Mouse (Mus musculus) MEL (cell line): ENCODE data around the gene Casz1. TPM values are rescaled to one million over a fixed set of nuclear protein-coding genes. Genes with fewer than 3 reads are reported as not detected.

Experiments used
- DNase-seq: peaks from one replicate; pipeline ENCODE4 v3.0.0; 2011; ENCODE audit warnings: low read depth, low spot score
- H3K27ac ChIP-seq: 2 replicates; pipeline ENCODE4 v1.5.1; 2012; ENCODE audit warnings: low read depth, mild to moderate bottlenecking, control low read depth, low read length, moderate library complexity; ENCODE audit not compliant: control insufficient read depth
- H3K27me3 ChIP-seq, 2 experiments: fragments of 150-350 bp in 1 of 2; sonication (generic) in 1 of 2; 2 replicates each; pipeline ENCODE4 v1.6.1; 2012; ENCODE audit warnings: low read length in 2 of 2, mild to moderate bottlenecking in 2 of 2, improper control_type of control experiment in 1 of 2, moderate library complexity in 1 of 2; ENCODE audit not compliant: insufficient read depth in 2 of 2, control insufficient read depth in 1 of 2
- H3K36me3 ChIP-seq, 2 experiments: 2 replicates each; pipeline ENCODE4 v1.6.1; 2012 to 2014; ENCODE audit warnings: low read length in 2 of 2, improper control_type of control experiment in 1 of 2, inconsistent platforms in 1 of 2, mild to moderate bottlenecking in 1 of 2; ENCODE audit not compliant: insufficient read depth in 2 of 2, control insufficient read depth in 1 of 2
- H3K4me1 ChIP-seq, 2 experiments: fragments of 150-350 bp in 1 of 2; sonication (generic) in 1 of 2; 2 replicates each; pipeline ENCODE4 v1.6.1; 2012; ENCODE audit warnings: low read length in 2 of 2, improper control_type of control experiment in 1 of 2, mild to moderate bottlenecking in 1 of 2; ENCODE audit not compliant: insufficient read depth in 2 of 2, control insufficient read depth in 1 of 2
- H3K4me3 ChIP-seq, 2 experiments: fragments of 150-350 bp in 1 of 2; sonication (generic) in 1 of 2; 2 replicates each; pipeline ENCODE4 v1.5.1; 2012; ENCODE audit warnings: low read depth in 2 of 2, low read length in 2 of 2, mild to moderate bottlenecking in 2 of 2, moderate library complexity in 2 of 2, control low read depth in 1 of 2, improper control_type of control experiment in 1 of 2; ENCODE audit not compliant: control insufficient read depth in 1 of 2, insufficient read depth in 1 of 2
- H3K79me2 ChIP-seq: 2 replicates; pipeline ENCODE4 v1.6.1; 2012; ENCODE audit warnings: mild to moderate bottlenecking, low read length, moderate library complexity; ENCODE audit not compliant: control insufficient read depth, poor library complexity, insufficient read depth
- H3K9ac ChIP-seq: 2 replicates; pipeline ENCODE4 v1.6.1; 2012; ENCODE audit warnings: low read depth, mild to moderate bottlenecking, control low read depth, low read length, moderate library complexity; ENCODE audit not compliant: control insufficient read depth, poor library complexity, severe bottlenecking
- H3K9me3 ChIP-seq: fragments of 150-350 bp; sonication (generic); replicated peaks from 2 replicates; pipeline ENCODE4 v1.6.1; 2012; ENCODE audit warnings: mild to moderate bottlenecking, low read length, improper control_type of control experiment, moderate library complexity; ENCODE audit not compliant: insufficient read depth
- BHLHE40 ChIP-seq: IDR thresholded peaks from 2 replicates; pipeline ENCODE4 v1.6.1; 2012; ENCODE audit warnings: low read depth, mild to moderate bottlenecking, inconsistent platforms, low read length, improper control_type of control experiment, borderline replicate concordance
- CHD1 ChIP-seq: IDR thresholded peaks from 2 replicates; pipeline ENCODE4 v1.6.1; 2012; ENCODE audit warnings: low read depth, mild to moderate bottlenecking, inconsistent platforms, low read length, improper control_type of control experiment
- CHD2 ChIP-seq: IDR thresholded peaks from 2 replicates; pipeline ENCODE4 v1.6.1; 2011; ENCODE audit warnings: low read length, improper control_type of control experiment
- ELF1 ChIP-seq: IDR thresholded peaks from 2 replicates; pipeline ENCODE4 v1.6.1; 2014; ENCODE audit warnings: low read depth, mild to moderate bottlenecking, inconsistent platforms, low read length, improper control_type of control experiment, moderate library complexity
- EP300 ChIP-seq, 2 experiments: IDR thresholded peaks; 2 replicates each; pipeline ENCODE4 v1.6.1; 2011; ENCODE audit warnings: improper control_type of control experiment in 2 of 2, low read length in 2 of 2, low read depth in 1 of 2, mild to moderate bottlenecking in 1 of 2
- HCFC1 ChIP-seq: IDR thresholded peaks from 2 replicates; pipeline ENCODE4 v1.6.1; 2012; ENCODE audit warnings: low read depth, mild to moderate bottlenecking, inconsistent platforms, low read length, improper control_type of control experiment, moderate library complexity
- JUND ChIP-seq: IDR thresholded peaks from 2 replicates; pipeline ENCODE4 v1.6.1; 2011; ENCODE audit warnings: low read depth, mild to moderate bottlenecking, improper control_type of control experiment, low read length
- KAT2A ChIP-seq: conservative IDR thresholded peaks from 2 replicates; pipeline ENCODE4 v1.6.1; 2012; ENCODE audit warnings: low read depth, low read length, improper control_type of control experiment, inconsistent platforms
- MAFK ChIP-seq: IDR thresholded peaks from 2 replicates; pipeline ENCODE4 v1.6.1; 2011; ENCODE audit warnings: low read depth, mild to moderate bottlenecking, low read length, improper control_type of control experiment, borderline replicate concordance
- MAZ ChIP-seq: IDR thresholded peaks from 2 replicates; pipeline ENCODE4 v1.6.1; 2012; ENCODE audit warnings: low read depth, mild to moderate bottlenecking, inconsistent platforms, low read length, improper control_type of control experiment
- MYC ChIP-seq: IDR thresholded peaks from 2 replicates; pipeline ENCODE4 v1.6.1; 2011; ENCODE audit warnings: low read depth, mild to moderate bottlenecking, low read length, improper control_type of control experiment, moderate library complexity
- NRF1 ChIP-seq: IDR thresholded peaks from 2 replicates; pipeline ENCODE4 v1.6.1; 2014; ENCODE audit warnings: low read depth, mild to moderate bottlenecking, inconsistent platforms, low read length, improper control_type of control experiment, moderate library complexity; ENCODE audit not compliant: poor library complexity, insufficient read depth, severe bottlenecking
- POLR2AphosphoS2 ChIP-seq: IDR thresholded peaks from 2 replicates; pipeline ENCODE4 v1.6.1; 2011; ENCODE audit warnings: low read length, improper control_type of control experiment
- POLR2AphosphoS5 ChIP-seq: IDR thresholded peaks from 2 replicates; pipeline ENCODE4 v1.6.1; 2012; ENCODE audit warnings: low read depth, borderline replicate concordance, mild to moderate bottlenecking, inconsistent platforms, low read length, moderate library complexity, mixed read lengths
- RAD21 ChIP-seq: IDR thresholded peaks from 2 replicates; pipeline ENCODE4 v1.6.1; 2011; ENCODE audit warnings: mild to moderate bottlenecking, low read depth, low read length, improper control_type of control experiment
- SMC3 ChIP-seq: IDR thresholded peaks from 2 replicates; pipeline ENCODE4 v1.6.1; 2011; ENCODE audit warnings: low read depth, low read length, improper control_type of control experiment
- TAL1 ChIP-seq: IDR thresholded peaks from 2 replicates; pipeline ENCODE4 v1.6.1; 2012; ENCODE audit warnings: mild to moderate bottlenecking, inconsistent platforms, low read length, moderate library complexity, mixed read lengths
- TBP ChIP-seq: IDR thresholded peaks from 2 replicates; pipeline ENCODE4 v1.8.0; 2011; ENCODE audit warnings: low read depth, low read length, improper control_type of control experiment
- UBTF ChIP-seq: IDR thresholded peaks from 2 replicates; pipeline ENCODE4 v1.6.1; 2012; ENCODE audit warnings: low read depth, mild to moderate bottlenecking, inconsistent platforms, low read length, improper control_type of control experiment, moderate library complexity, borderline replicate concordance; ENCODE audit not compliant: insufficient read depth
- USF1 ChIP-seq: IDR thresholded peaks from 2 replicates; pipeline ENCODE4 v1.6.1; 2014; ENCODE audit warnings: low read depth, mild to moderate bottlenecking, inconsistent platforms, low read length, improper control_type of control experiment, moderate library complexity
- USF2 ChIP-seq, 2 experiments: IDR thresholded peaks; 2 replicates each; pipeline ENCODE4 v1.6.1; 2011 to 2012; ENCODE audit warnings: improper control_type of control experiment in 2 of 2, low read length in 2 of 2, borderline replicate concordance in 1 of 2, inconsistent platforms in 1 of 2, low read depth in 1 of 2, mild to moderate bottlenecking in 1 of 2; ENCODE audit not compliant: insufficient read depth in 1 of 2
- ZC3H11A ChIP-seq: IDR thresholded peaks from 2 replicates; pipeline ENCODE4 v1.6.1; 2012; ENCODE audit warnings: low read depth, mild to moderate bottlenecking, inconsistent platforms, low read length, improper control_type of control experiment
- polyA plus RNA-seq, 2 experiments: library from polyadenylated mRNA; stranded (reverse) in 1 of 2; unstranded in 1 of 2; fragments of >175 nt in 1 of 2; fragments of >200 nt in 1 of 2; gene quantifications; 2 replicates each; pipeline versions ENCODE4 v1.2.1 to v1.2.4; 2012; ENCODE audit warnings: low replicate concordance in 2 of 2, low read depth in 1 of 2; ENCODE audit not compliant: insufficient read length in 2 of 2, insufficient read depth in 1 of 2, missing spikeins in 1 of 2
- total RNA-seq: library from RNA; depleted of rRNA; stranded (reverse); fragments of 300-350 nt; gene quantifications from 2 replicates; pipeline ENCODE4 v1.2.3, GENCODE M21; 2012

Gene Casz1
- total and polyA plus RNA-seq, 3 experiments: 1.3 to 3.2 TPM; not detected in 1

DNA sequence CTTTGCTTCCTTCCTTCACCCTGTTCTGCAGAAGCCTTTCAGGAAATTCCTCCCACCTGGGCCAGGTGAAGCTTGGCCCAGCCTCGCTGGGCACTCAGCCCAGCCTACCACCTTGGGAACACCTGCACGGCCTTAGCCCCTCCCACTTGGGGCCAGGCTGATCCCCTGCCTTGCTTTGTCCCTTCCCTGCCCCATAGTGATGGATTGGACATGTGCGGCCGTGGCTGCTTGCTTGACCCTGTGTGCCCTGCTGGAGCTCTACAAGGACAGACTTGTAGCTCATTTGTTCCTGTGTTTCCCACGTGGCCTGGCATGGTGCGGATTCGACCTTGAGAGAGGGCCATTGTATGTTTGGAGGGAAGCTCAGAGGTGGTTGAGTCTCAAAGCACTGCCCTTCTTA lies 54.0 kb downstream of the Casz1 start:
- H3K27me3 ChIP-seq: peaks cover 0 to 8% of the 10 kb centered on the region in 2 experiments; a peak in 3 of 4 replicates

DNA sequence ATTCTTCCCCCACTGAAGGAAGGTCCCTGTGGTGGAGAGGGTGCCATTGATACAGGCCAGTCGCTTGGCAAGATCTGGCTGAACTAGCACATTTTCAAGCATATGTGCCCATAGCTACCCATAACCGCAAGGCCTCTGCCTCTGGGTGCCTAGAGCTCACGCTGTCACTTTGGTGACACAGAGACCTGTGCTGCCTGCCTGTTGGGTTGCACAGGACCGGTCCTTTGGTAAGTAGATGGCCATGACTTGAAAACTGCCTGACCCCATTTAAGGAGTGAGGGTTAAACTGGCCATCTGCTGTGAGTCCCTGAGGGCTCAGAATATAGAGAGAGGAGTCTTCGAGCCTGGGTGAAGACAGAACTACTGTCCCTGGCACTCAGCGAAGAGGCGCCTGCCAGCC lies 55.2 kb downstream of the Casz1 start:
- Histone ChIP-seq H3K4me1 (no peaks in the 10 kb centered on the region), H3K9ac (no peak overlapping the region)
- no peak for TF ChIP-seq EP300 (IDR thresholded peaks at IDR 0.05; ENCODE audit: low read depth in 1 of 2, low read length in 2 of 2)
- no peak for TF ChIP-seq SMC3
- TF ChIP-seq HCFC1: no peak
- no peak for TF ChIP-seq USF2 (IDR thresholded peaks at IDR 0.05; ENCODE audit: borderline replicate concordance in 1 of 2, insufficient read depth in 1 of 2, low read depth in 1 of 2, low read length in 2 of 2)
- TF ChIP-seq TBP: no peak
- no peak for TF ChIP-seq KAT2A
- TF ChIP-seq ZC3H11A: no peak
- TF ChIP-seq ELF1: no peak
- no peak for TF ChIP-seq CHD2
- TF ChIP-seq, all 39 proteins: peak for 0
- H3K27ac ChIP-seq: no peak overlapping the region
- H3K27me3 ChIP-seq: peaks cover 0 to 8% of the 10 kb centered on the region in 2 experiments; a peak in 3 of 4 replicates
- no peak for DNase-seq
- H3K36me3 ChIP-seq: no peaks in the 10 kb centered on the region
- H3K79me2 ChIP-seq: no peaks in the 10 kb centered on the region
- no peak overlapping the region for H3K4me3 ChIP-seq
- no peaks in the 10 kb centered on the region for H3K9me3 ChIP-seq

More for the DNA sequence above, 54.0 kb downstream of the Casz1 start:
- Histone ChIP-seq H3K36me3 (no peaks in the 10 kb centered on the region), H3K4me1 (no peaks in the 10 kb centered on the region), H3K9me3 (no peaks in the 10 kb centered on the region), H3K4me3 (no peak overlapping the region), H3K9ac (no peak overlapping the region), H3K79me2 (no peaks in the 10 kb centered on the region), H3K27ac (no peak overlapping the region)
- TF ChIP-seq UBTF: no peak
- TF ChIP-seq JUND: no peak
- no peak for TF ChIP-seq TAL1
- TF ChIP-seq MAZ: no peak
- no peak for TF ChIP-seq ZC3H11A
- TF ChIP-seq POLR2AphosphoS5: no peak
- TF ChIP-seq BHLHE40: no peak
- no peak for TF ChIP-seq NRF1
- TF ChIP-seq MAFK: no peak
- TF ChIP-seq CHD1: no peak
- TF ChIP-seq USF2 (IDR thresholded peaks at IDR 0.05; ENCODE audit: borderline replicate concordance in 1 of 2, insufficient read depth in 1 of 2, low read depth in 1 of 2, low read length in 2 of 2): no peak
- no peak for TF ChIP-seq SMC3
- TF ChIP-seq RAD21: no peak
- no peak for TF ChIP-seq MYC
- no peak for TF ChIP-seq POLR2AphosphoS2
- TF ChIP-seq USF1: no peak
- DNase-seq: no peak
